Mouse (Mus musculus) embryonic facial prominence, embryonic 15.5 days (tissue): ENCODE data around the gene Rcor2. TPM values are rescaled to one million over a fixed set of nuclear protein-coding genes. Genes with fewer than 3 reads are reported as not detected.

Experiments used
- polyA plus RNA-seq: library from polyadenylated mRNA; unstranded; fragments of >200 nt; fragmentation: Nextera tagmentation; extraction: Ambion mirVana; gene quantifications from 2 replicates; pipeline ENCODE4 v1.2.1, GENCODE M21; 2015

Rcor2 gene
- polyA plus RNA-seq, 1 experiment from 2014 or later = 22.9 TPM

Other genes starting within 250 kb of the Rcor2 start
- gene Fermt3, start 247.9 kb upstream of the Rcor2 start, polyA plus RNA-seq = 12.4 and 14.2 TPM in 2 replicates
- 228 and 244 TPM in 2 replicates for gene Stip1, start 227.4 kb upstream of the Rcor2 start, polyA plus RNA-seq
- gene Macrod1, start 210.5 kb upstream of the Rcor2 start, polyA plus RNA-seq = 22.1 and 26.6 TPM in 2 replicates
- gene Flrt1, start 161.6 kb upstream of the Rcor2 start, polyA plus RNA-seq = 13.5 and 19.2 TPM in 2 replicates
- gene Otub1, start 61.0 kb upstream of the Rcor2 start, polyA plus RNA-seq = 206 and 214 TPM in 2 replicates
- 822 and 870 TPM in 2 replicates for gene Cox8a, start 49.7 kb upstream of the Rcor2 start, polyA plus RNA-seq
- 49.8 and 55.4 TPM in 2 replicates for gene Naa40, start 26.1 kb upstream of the Rcor2 start, polyA plus RNA-seq
- gene Mark2, start 74.5 kb downstream of the Rcor2 start, polyA plus RNA-seq = 54.9 and 60.2 TPM in 2 replicates
- 30.1 and 36.2 TPM in 2 replicates for gene Spindoc, start 115.7 kb downstream of the Rcor2 start, polyA plus RNA-seq
- 8.3 and 9.5 TPM in 2 replicates for gene 2700081O15Rik, start 150.3 kb downstream of the Rcor2 start, polyA plus RNA-seq
- 138 and 139 TPM in 2 replicates for gene Rtn3, start 216.0 kb downstream of the Rcor2 start, polyA plus RNA-seq
- 12.7 and 13.2 TPM in 2 replicates for gene Atl3, start 226.7 kb downstream of the Rcor2 start, polyA plus RNA-seq